Mouse (Mus musculus): ENCODE results near the gene Clstn1. TPM values are rescaled to one million over a fixed set of nuclear protein-coding genes. Genes with fewer than 3 reads are reported as not detected.
"Not testable (repeated sequence)": the region's sequence is repeated elsewhere in the genome, so short reads cannot be mapped to it uniquely, and the experiment has no call there.

Gene Clstn1
- polyA plus RNA-seq, 1 experiment from 2014 or later, result 38.9 TPM

- ATAC-seq (ENCODE audit: insufficient number of reproducible peaks, low FRiP score), result no peak
- Histone ChIP-seq H3K27me3 (replicated peaks) (no peaks in the 10 kb centered on the region), H3K9me3 (replicated peaks) (peaks cover 5% of the 10 kb centered on the region; the same call in 1 of the 2 replicates), H3K4me3 (no peak overlapping the region), H3K4me2 (no peak overlapping the region), H3K27ac (ENCODE audit: poor library complexity, severe bottlenecking) (no peak overlapping the region), H3K9ac (no peak overlapping the region), H3K4me1 (replicated peaks) (peaks cover 26% of the 10 kb centered on the region), H3K36me3 (peaks cover 13% of the 10 kb centered on the region)
- 50% methylated on average over 10 of the region's 10 CpGs for WGBS
Measured at GRCm38 (mm10) chr4:149611376-149612044, 25.2 kb downstream of the Clstn1 start.

- H3K9me3 ChIP-seq (replicated peaks); ATAC-seq (ENCODE audit: insufficient number of reproducible peaks, low FRiP score); H3K27ac ChIP-seq (ENCODE audit: poor library complexity, severe bottlenecking); H3K4me3 ChIP-seq; H3K9ac ChIP-seq; H3K4me2 ChIP-seq; H3K27me3 ChIP-seq (replicated peaks); H3K4me1 ChIP-seq (replicated peaks): not testable (repeated sequence)
- WGBS, result 70% methylated on average over 6 of the region's 6 CpGs
- H3K36me3 ChIP-seq, result peaks cover 15% of the 10 kb centered on the region
Measured at GRCm38 (mm10) chr4:149613497-149613896, 27.2 kb downstream of the Clstn1 start.

DNA sequence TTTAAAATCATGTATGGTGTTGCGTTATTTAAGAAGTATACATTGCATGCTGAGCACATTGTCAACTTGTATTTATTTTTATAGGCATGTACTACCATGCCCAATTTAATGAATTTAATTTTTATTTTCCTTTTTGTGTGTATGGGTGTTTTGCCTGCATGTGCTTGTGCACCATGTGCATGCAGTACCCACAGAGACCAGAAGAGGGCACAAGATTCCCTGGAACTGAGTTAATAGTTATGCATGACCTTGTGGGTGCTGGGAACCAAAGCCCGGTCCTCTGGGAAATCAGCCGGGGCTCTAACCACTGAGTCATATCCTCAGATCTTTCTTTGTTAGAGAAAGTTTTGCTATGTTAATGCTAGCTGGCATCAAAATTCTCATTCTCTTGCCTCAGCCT, 28.6 kb downstream of the Clstn1 start:
- Histone ChIP-seq H3K36me3 (peaks cover 15% of the 10 kb centered on the region), H3K4me1 (replicated peaks) (no peaks in the 10 kb centered on the region), H3K27ac (ENCODE audit: poor library complexity, severe bottlenecking) (no peak overlapping the region), H3K27me3 (replicated peaks) (no peaks in the 10 kb centered on the region), H3K4me3 (no peak overlapping the region), H3K4me2 (no peak overlapping the region), H3K9me3 (replicated peaks) (peaks cover 5% of the 10 kb centered on the region; the same call in 1 of the 2 replicates), H3K9ac (no peak overlapping the region)
- 91% methylated on average over 3 of the region's 3 CpGs for WGBS
- ATAC-seq (ENCODE audit: insufficient number of reproducible peaks, low FRiP score), result no peak

- H3K4me2 ChIP-seq; H3K27ac ChIP-seq (ENCODE audit: poor library complexity, severe bottlenecking); ATAC-seq (ENCODE audit: insufficient number of reproducible peaks, low FRiP score); H3K27me3 ChIP-seq (replicated peaks); H3K4me1 ChIP-seq (replicated peaks); H3K9me3 ChIP-seq (replicated peaks); H3K9ac ChIP-seq; H3K4me3 ChIP-seq: not testable (repeated sequence)
- peaks cover 15% of the 10 kb centered on the region for H3K36me3 ChIP-seq
- 85% methylated on average over 3 of the region's 3 CpGs for WGBS
Measured at GRCm38 (mm10) chr4:149616999-149617398, 30.7 kb downstream of the Clstn1 start.

GRCm38 (mm10) chr4:149619988-149620387, 33.7 kb downstream of the Clstn1 start:
- no peak overlapping the region for H3K4me2 ChIP-seq
- H3K9me3 ChIP-seq (replicated peaks), result peaks cover under 1% of the 10 kb centered on the region; the same call in 1 of the 2 replicates
- H3K27me3 ChIP-seq (replicated peaks), result no peaks in the 10 kb centered on the region
- no peak overlapping the region for H3K4me3 ChIP-seq
- peaks cover 11% of the 10 kb centered on the region for H3K36me3 ChIP-seq
- H3K27ac ChIP-seq (ENCODE audit: poor library complexity, severe bottlenecking), result no peak overlapping the region
- H3K4me1 ChIP-seq (replicated peaks), result no peaks in the 10 kb centered on the region
- ATAC-seq (ENCODE audit: insufficient number of reproducible peaks, low FRiP score), result no peak
- WGBS, result 48% methylated on average over 8 of the region's 8 CpGs
- H3K9ac ChIP-seq, result no peak overlapping the region

DNA sequence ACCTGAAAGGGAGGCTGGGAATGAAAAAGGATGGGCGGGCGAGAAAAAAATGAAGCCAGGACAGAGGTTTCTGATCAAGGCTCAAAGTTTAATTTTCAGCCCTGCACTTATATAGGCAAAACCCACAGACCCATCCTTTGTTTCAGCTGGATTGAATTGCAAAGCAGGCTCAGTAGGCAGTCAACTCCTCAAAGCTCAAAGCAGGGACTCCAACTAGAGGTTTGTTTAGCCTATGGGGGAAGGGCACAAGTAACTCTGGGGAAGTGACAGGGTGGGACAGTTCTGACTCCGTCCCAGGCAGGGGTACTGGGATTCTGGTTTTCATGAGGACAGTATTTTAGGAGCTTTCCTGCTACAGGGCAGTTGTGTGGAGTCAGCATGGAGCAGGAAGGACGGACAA, 35.0 kb downstream of the Clstn1 start:
- Histone ChIP-seq H3K4me2 (no peak overlapping the region), H3K4me3 (no peak overlapping the region), H3K27ac (ENCODE audit: poor library complexity, severe bottlenecking) (no peak overlapping the region), H3K36me3 (peaks cover 4% of the 10 kb centered on the region), H3K27me3 (replicated peaks) (no peaks in the 10 kb centered on the region), H3K9me3 (replicated peaks) (no peaks in the 10 kb centered on the region), H3K9ac (no peak overlapping the region), H3K4me1 (replicated peaks) (no peaks in the 10 kb centered on the region)
- ATAC-seq (ENCODE audit: insufficient number of reproducible peaks, low FRiP score), result no peak
- WGBS, result 70% methylated on average over 4 of the region's 4 CpGs

DNA sequence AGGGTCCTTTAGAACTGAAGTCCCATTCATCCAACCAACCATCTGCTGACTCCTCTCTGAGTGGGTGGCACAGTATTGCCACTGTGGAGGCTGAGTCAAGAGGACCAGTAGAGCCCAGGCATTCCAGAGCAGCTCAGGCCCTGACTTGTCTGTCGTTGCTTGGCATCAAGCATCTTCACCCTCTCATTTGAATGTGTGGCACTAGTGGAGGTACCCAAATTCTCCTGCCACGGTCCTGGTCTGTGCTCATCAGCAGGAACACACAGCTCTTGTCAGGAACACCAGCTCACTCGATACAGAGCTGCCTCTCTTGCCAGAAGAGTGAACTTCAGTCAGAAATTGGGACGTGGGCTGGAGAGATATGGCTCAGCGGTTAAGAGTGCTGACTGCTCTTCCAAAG, 37.4 kb downstream of the Clstn1 start:
- H3K27ac ChIP-seq (ENCODE audit: poor library complexity, severe bottlenecking), result no peak overlapping the region
- H3K27me3 ChIP-seq (replicated peaks), result no peaks in the 10 kb centered on the region
- no peak overlapping the region for H3K4me3 ChIP-seq
- H3K9ac ChIP-seq, result no peak overlapping the region
- no peak overlapping the region for H3K4me2 ChIP-seq
- no peak for ATAC-seq (ENCODE audit: insufficient number of reproducible peaks, low FRiP score)
- no peaks in the 10 kb centered on the region for H3K36me3 ChIP-seq
- H3K4me1 ChIP-seq (replicated peaks), result 0 out of 2 replicates have a peak, but pooled peaks cover 3% of the 10 kb centered on the region
- WGBS, result 87% methylated on average over 5 of the region's 5 CpGs
- no peaks in the 10 kb centered on the region for H3K9me3 ChIP-seq (replicated peaks)

DNA sequence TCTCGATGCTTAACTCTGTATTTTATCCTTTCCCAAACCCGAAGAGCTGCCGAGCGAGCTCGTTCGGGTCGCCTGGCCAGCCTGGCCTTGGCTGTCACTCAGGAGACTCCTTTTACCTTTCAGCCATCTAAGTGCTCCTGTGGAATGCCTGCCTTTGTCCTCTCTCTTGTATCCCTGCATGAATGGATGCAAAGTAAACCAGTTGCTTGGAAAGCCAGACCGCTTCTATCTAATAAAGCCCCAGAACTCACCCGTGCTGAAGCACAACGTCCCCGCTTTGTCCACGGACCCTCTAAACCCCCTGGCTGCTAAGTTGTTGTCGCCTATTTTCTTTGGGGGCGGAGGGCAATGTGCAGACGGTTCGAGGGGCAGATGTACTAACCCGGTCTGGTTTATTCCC, 40.5 kb downstream of the Clstn1 start:
- Histone ChIP-seq H3K4me3 (no peak overlapping the region), H3K36me3 (peaks cover 13% of the 10 kb centered on the region), H3K27me3 (replicated peaks) (no peaks in the 10 kb centered on the region), H3K9me3 (replicated peaks) (no peaks in the 10 kb centered on the region), H3K27ac (ENCODE audit: poor library complexity, severe bottlenecking) (no peak overlapping the region), H3K4me2 (no peak overlapping the region), H3K9ac (no peak overlapping the region), H3K4me1 (replicated peaks) (0 out of 2 replicates have a peak, but pooled peaks cover 3% of the 10 kb centered on the region)
- no peak for ATAC-seq (ENCODE audit: insufficient number of reproducible peaks, low FRiP score)
- 87% methylated on average over 17 of the region's 17 CpGs for WGBS

DNA sequence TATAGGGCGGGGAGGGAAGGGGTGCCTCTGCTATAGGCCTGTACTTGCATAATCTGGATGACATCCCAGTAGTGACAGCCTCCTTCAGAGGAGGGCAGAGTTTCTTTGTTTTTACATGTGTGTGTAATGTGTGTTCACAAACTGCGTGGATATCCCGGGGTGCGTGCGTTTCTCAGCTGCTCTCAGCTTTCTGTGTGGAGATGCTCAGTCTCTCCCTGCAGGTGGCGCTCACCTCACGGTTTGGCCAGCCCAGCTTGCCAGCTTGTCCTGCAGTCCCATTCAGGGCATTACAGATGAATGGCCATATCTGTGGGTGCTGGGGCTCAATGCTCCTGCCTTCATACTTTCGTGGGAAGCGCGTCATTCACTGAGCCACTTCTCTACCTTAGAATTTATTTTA, 42.1 kb downstream of the Clstn1 start:
- Histone ChIP-seq H3K36me3 (peaks cover 24% of the 10 kb centered on the region), H3K4me2 (no peak overlapping the region), H3K27ac (ENCODE audit: poor library complexity, severe bottlenecking) (no peak overlapping the region), H3K27me3 (replicated peaks) (no peaks in the 10 kb centered on the region), H3K9ac (no peak overlapping the region), H3K4me1 (replicated peaks) (0 out of 2 replicates have a peak, but pooled peaks cover 3% of the 10 kb centered on the region), H3K9me3 (replicated peaks) (no peaks in the 10 kb centered on the region), H3K4me3 (no peak overlapping the region)
- 0 out of 2 replicates have a peak, but pooled peaks have one; percentile 30 for ATAC-seq (ENCODE audit: insufficient number of reproducible peaks, low FRiP score)
- WGBS, result 71% methylated on average over 10 of the region's 10 CpGs

DNA sequence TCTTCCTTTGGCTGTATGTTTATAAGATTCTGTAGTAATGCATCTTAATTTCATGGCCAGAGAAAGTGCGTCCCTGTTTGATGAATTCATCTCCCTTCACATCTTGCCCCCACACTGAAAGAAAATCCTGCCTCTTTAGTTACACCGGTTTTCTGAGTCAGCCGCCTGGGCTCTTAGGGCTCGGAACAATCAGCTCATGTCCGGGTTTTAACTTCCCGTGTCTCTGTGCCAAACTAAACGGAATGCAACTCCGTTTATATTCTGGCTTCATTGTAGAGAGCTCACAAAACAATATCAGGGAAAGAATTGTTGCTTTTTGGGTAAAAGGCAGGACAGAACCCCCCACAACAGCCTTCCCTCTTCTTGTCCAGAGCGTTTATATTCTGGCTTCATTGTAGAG, 42.5 kb downstream of the Clstn1 start:
- no peak overlapping the region for H3K4me3 ChIP-seq
- peak overlapping the region; percentile 30; the same call in 1 of the 2 replicates for H3K27ac ChIP-seq (ENCODE audit: poor library complexity, severe bottlenecking)
- H3K9me3 ChIP-seq (replicated peaks), result no peaks in the 10 kb centered on the region
- no peak overlapping the region for H3K9ac ChIP-seq
- H3K27me3 ChIP-seq (replicated peaks), result no peaks in the 10 kb centered on the region
- 0 out of 2 replicates have a peak, but pooled peaks cover 3% of the 10 kb centered on the region for H3K4me1 ChIP-seq (replicated peaks)
- no peak for ATAC-seq (ENCODE audit: insufficient number of reproducible peaks, low FRiP score)
- peaks cover 28% of the 10 kb centered on the region for H3K36me3 ChIP-seq
- WGBS, result 69% methylated on average over 9 of the region's 9 CpGs
- no peak overlapping the region for H3K4me2 ChIP-seq

GRCm38 (mm10) chr4:149632670-149633307, 46.5 kb downstream of the Clstn1 start:
- Histone ChIP-seq H3K36me3 (peaks cover 57% of the 10 kb centered on the region), H3K27me3 (replicated peaks) (no peaks in the 10 kb centered on the region), H3K4me1 (replicated peaks) (0 out of 2 replicates have a peak, but pooled peaks cover 3% of the 10 kb centered on the region), H3K27ac (ENCODE audit: poor library complexity, severe bottlenecking) (no peak overlapping the region), H3K9ac (no peak overlapping the region), H3K4me3 (no peak overlapping the region), H3K4me2 (no peak overlapping the region), H3K9me3 (replicated peaks) (no peaks in the 10 kb centered on the region)
- WGBS, result 86% methylated on average over 9 of the region's 9 CpGs
- peak; percentile 89 for ATAC-seq (ENCODE audit: insufficient number of reproducible peaks, low FRiP score)

Measured in heart, embryonic 12.5 days (tissue).